Mouse (Mus musculus): ENCODE measurements around the gene Noa1.

The Noa1 gene

DNA sequence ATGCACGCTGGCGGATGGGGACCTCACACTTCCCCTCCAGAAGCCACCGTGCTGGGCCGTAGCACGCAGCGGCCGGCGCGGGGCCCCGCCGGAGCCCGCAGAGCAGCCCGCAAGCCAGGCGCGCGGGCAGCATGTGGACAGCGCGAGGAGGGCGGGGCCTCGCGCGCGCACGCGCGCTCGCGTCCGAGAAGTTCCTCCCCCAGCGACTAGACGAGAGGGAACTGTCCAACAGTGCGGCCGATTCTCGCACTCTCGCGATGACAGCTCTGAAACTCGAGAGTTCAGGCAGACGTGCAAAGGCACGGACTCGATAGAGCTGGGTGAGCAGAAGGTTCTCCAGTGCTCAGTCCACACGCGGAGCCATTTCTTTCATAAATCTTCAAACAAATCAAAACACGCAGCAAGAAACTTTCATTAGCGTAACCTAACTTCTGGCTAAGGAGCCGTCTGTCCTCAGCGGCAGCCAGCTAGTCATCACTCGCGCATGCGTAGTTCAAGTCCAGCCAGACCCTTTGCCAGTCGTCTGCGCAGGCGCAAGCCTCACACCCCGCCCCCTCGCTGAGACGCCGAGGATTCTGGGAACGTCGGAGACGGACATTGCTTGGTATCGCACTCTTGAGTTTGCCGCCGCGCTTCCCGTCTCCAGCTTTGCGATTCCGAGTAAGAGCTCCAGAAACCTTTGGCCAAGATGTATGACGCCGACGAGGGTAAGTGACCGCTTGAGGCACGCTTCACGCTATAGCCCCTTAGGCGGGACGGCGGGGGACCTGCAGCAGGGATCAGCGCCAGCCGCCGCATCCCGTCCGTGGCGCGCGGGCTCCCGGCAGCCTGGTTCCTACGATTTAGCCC is at the start of gene Noa1, which contains the start of gene Polr2b:
Gene Noa1 (minus strand): TSS at position 161 of the 849 bp plus-strand sequence.
Gene Polr2b (plus strand): TSS at position 224 of the 849 bp plus-strand sequence.
- peak; percentile 98 to 99 for DNase-seq (ENCODE audit: low spot score in 2 of 2)

DNA sequence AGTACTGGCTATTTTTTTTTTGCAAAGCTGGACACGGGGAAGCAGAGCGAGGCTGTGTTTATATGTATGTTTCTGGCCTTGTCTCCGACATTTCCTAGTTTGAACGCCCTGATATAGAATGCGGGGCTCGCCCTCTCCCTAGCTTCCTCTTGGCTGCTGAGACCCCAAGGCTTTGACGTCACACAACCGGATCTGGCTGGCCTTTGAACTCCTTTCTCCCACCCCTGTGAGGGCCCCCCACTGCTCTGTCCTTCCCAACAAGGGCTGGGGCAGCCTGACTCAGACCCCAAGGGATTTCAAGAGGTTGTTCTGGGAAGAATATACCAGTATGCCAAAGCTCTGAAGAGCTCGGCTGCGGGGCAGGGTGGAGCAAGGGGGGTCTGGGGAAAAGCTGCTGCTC is 48.5 kb upstream of the Noa1 start:
- DNase-seq (ENCODE audit: low spot score in 2 of 2) = no peak

DNA sequence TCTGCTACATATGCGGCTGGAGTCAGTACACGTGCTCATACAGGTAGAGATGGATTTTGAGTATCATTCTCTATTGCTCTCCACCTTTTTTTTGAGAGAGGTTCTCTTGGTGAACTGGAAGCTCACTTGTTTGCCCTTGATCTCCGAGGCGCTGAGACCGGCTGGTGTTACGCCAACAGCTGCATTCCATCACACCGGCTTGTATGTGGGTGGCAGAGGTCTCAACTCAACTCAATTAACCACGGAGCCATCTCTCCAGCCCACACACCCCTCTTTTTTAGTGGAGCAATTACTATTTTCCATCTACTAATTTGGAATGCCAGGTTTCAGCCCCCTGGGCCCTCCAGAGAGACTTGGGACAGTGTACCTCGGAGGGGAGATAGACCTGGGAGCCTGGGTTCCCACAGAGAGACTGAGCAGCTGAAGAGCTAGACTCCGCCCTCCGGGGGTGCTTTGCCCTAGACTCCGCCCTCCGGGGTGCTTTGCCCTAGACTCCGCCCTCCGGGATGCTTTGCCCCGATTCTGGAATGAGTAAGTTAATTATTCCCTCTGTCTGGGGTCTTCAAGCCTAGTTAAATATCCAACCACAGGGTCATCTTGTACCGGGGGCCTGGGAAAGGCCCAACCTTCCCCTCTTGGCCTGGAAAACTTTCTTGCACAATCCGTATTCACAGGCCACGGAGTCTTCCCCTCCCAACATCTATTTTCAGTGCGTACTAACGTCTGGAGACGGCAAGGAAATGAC is 47.7 kb upstream of the Noa1 start:
- peak; percentile 18 to 32 for DNase-seq (ENCODE audit: low spot score in 2 of 2)

DNA sequence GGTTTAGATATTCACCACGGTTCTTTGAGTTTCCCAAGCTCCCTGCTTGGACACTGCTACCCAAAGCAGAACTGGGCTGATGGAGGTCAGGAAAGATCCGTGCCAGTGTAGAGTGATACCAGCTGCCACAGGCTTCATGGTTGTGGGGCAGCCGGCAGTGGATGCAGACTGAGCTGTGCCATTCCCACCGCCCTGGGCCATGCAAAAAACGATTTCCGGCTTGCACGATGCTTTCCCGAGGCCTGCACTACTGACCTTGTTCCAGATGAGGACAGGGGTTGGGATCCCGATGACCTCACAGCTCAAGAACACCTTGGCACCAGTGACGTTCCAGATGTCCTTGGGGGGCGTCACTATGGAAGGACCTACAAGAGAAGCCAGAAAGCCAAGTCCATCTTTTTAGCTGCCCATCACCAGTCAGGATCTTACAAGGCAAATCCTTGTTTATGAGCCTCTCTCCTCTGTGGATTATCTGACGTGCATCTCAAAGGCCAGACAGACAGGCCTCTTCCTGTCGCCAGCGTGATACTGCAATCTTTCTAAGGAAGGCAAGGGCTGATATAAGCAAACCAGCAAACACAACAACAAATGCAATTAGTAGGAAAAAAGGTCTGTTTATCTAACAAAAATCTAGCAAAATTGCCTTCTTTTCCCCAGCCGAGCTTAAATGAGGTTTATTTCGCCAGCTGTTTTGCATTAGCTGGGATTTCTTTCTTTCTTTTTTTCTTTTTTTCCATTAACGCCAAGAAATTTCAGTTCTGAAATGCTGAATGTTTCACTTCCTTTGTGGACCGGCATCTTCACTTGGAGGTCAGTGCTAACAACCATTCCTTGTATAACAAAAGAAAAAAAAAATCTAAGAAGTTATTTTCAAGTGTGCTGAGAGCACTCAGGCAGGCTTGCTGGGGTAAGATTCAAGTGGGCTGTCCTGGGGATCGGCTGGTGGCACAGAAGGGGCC is 45.7 kb upstream of the Noa1 start:
- no peak for DNase-seq (ENCODE audit: low spot score in 2 of 2)

DNA sequence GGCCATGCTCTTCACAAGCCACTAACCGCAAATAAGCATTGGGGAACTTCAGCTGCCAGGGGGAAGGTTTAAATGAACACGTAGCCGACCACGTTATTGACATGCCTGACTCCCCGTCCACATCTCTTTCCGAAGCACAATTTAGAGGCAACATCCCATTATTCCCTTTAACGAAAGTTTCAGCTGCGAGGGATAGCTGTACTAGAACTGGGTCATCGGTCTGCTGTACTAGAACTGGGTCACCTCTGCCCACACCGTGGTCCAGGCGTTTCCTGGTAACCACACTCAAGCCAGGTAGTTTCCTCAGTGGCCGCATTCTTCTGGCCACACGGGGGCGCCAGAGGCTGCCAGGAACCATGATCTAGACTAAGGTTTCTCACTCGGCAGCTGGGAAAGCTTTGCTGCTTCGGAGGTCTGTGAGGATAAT is 44.5 kb upstream of the Noa1 start:
- DNase-seq (ENCODE audit: low spot score in 2 of 2) = peak; percentile 67 to 74

DNA sequence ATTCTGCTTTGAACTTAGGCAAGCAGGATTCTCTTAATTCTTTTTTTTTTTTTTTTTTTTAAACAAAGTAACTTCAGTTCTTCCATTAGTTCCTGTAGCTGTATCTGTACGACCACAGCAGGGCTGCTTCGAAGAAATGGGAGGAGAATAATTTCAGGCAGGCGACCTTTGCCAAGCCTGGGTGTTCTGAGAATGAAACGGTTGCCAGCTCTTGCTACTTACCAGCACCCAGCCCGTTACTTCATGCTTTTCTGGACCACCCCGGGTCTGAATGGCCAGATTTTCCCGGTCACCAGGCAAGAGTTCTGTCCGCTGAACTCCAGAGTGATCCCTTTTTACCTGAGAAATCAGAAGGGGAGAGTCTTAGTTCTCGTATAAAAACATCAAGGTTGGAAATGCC is 41.8 kb upstream of the Noa1 start:
- DNase-seq (ENCODE audit: low spot score in 2 of 2) = no peak

DNA sequence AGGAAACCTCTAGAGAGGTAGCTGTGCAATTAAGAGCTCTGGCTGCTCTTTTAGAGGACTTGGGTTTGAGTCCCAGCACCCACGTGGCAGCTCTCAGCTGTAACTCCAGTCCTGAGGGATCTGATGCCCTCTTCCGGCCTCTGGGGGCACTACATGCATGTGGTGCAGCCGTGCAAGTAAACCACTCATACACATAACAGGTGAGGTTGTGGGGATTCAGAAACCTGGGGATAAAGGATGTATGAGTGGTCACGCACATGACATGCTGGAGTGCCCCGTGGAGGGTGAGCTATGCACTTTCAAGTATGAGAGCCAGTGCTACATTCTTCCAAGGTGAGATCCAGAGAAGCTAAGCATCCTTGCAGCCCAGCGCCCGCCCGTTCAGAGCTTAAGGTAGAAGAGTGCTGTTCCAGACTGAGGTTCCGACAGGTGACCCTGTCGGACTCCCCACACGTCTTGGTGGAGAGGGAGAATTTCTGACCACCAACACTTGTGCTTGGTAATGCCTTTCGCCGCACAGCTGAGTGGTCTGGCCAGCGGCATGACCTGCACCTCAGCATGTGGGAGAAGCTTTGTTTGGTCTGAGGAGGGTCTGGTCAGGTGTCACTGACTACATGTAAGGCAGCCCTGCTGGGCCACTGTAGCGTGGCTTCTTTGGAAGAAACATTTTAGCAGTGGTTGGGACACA is 40.2 kb upstream of the Noa1 start:
- DNase-seq (ENCODE audit: low spot score in 2 of 2) = no peak

DNA sequence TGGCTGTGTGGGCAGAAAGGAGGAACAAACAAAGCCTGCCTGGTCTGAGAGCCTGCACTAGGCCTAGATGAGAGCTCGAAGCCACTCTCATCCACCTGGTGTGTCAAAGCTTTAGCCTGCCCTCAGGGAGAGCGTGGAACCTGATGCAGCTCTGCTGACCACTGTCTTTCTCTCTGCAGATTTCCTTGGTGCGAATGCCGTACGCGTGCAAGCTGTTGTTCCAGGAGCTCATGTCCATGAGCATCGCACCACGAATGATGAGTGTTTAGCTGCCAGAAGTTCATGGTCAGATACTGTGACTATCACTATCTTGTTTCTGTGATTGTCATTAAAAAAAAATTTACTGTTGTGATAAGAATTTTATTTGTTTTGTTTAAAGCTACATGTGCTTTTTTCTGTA is 39.0 kb upstream of the Noa1 start:
- DNase-seq (ENCODE audit: low spot score in 2 of 2) = no peak

DNA sequence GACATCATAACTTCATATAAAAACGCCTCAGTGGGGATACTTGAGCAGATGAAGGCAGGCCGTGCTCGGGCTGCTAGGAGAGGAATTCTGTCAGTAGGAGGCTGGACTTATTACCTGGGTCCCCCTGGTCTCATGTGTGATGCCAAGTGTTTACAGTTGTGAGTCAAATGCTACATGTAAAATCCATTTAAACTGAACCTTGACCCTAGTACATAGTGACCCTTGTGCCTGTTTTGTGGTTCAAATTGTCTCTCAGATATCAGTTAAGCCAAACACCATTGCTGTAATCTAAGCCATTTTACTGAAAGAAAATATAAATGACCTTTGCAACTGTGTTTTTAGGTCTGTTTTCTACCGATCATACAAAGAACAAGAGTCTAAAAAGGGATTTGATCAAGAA is 30.1 kb upstream of the Noa1 start:
- no peak for DNase-seq (ENCODE audit: low spot score in 2 of 2)

DNA sequence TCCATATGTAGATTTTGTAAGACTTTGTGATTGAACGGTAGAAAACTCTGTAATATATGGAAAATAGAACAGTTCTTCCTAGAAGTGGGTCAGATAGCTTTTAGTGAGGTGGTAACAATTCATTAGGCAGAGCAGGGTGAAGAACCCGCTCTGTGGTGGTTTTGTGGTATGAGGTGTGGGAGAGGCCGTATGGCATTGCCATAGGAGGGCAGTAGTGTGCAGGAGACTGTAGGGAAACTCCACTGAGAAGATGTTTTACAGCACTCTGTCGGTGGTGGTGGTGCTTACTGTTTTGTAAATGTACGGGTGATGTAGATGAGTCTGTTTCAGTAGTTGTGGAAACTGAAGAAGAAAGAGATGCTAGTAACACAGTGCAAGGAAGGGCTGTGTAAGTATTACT is 20.3 kb upstream of the Noa1 start:
- no peak for DNase-seq (ENCODE audit: low spot score in 2 of 2)

DNA sequence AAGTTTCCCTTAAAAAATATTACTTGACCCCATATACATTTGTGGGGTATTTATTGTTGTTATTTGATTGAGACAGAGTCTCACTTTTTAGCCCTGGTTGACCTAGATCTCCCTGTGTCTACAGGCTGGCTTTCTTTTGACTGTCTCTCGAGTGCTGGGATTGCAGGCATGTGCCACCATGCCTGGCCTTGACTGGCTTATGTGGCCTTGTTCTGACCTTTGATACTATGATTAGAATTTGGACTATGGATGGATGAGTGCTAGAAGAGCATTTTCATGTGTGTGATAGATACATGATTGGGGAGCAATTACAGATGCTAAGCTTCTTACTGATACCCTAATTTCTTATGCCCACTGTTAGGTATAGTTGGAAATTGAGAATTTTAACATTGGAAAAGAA is 15.1 kb upstream of the Noa1 start:
- no peak for DNase-seq (ENCODE audit: low spot score in 2 of 2)

DNA sequence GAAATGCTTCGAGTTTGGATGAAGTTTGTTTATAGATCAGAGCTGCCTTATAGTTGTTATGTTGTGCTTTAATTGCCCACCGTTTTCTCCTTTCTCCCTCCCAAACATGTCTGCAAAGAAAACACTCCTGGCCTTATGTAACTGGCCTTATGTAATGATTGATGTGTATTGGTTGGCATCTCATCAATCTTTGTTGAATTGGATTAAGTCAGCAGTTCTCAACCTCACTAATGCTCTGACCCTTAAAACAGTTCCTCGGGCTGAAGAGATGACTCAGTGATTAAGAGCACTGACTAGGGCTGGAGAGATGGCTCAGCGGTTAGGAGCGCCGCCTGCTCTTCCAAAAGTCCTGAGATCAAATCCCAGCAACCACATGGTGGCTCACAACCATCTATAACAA is 5.1 kb upstream of the Noa1 start:
- DNase-seq (ENCODE audit: low spot score in 2 of 2) = no peak

DNA sequence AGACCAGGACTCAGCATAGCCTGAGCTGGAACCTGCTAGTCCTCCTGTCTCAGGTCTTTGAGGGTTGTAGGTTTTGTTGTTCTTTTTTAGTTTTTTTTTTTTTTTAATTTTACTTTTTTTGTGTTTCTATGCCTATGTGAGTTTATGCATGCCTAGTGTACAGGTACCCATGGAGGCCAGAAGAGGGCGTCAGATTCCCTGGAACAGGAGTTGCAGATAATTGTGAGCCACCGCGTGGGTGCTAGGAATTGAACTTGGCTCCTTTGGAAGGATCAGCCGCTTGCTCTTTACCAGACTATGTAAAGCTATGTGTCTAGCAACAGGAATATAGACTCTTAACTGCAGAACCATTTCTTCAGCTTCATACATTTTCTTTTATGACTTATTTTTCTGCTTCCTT is 4.3 kb upstream of the Noa1 start:
- no peak for DNase-seq (ENCODE audit: low spot score in 2 of 2)

DNA sequence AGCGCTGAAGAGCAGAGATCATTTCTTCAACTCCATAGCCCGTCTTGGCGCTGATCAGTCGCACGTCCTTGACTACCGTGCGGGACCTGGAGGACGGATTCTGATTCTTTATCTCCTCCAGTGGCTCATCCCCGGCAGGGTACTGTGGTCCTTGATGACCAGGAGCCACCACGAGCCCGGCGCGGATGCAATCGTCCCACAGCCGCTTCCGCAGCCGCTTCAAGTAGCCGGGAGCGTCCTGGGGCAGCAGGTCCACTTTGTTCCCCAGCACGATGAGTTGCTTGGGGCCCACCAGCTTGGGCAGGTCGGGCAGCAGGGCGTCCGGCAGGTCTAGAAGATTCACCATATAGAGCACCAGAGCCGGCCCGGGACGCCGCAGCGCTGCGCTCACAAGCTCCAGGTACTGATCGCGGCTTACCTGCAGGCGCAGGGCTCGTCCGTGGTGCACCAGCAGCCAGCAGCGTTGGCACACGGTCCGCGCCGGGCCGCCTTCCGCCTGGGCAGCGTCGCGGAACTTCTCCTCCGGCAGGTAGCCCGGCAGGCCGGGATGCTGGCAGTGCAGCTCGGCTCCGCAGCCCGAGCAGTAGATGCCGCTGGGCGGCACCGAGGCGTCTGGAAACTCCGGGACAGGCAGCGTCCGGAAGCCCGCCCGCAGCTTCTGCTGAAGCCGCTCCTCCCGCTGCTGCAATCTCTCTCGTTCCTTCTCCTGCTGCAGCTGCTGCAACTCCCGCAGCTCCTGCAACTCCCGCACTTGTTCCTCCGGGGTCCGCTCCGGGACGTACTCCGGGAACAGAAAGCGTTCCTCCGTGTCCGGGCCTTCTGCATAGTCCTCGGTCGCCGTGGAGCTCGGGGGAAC is 605 bp downstream of the Noa1 start:
- DNase-seq (ENCODE audit: low spot score in 2 of 2) = peak in 1 of 2 experiments; percentile 2

DNA sequence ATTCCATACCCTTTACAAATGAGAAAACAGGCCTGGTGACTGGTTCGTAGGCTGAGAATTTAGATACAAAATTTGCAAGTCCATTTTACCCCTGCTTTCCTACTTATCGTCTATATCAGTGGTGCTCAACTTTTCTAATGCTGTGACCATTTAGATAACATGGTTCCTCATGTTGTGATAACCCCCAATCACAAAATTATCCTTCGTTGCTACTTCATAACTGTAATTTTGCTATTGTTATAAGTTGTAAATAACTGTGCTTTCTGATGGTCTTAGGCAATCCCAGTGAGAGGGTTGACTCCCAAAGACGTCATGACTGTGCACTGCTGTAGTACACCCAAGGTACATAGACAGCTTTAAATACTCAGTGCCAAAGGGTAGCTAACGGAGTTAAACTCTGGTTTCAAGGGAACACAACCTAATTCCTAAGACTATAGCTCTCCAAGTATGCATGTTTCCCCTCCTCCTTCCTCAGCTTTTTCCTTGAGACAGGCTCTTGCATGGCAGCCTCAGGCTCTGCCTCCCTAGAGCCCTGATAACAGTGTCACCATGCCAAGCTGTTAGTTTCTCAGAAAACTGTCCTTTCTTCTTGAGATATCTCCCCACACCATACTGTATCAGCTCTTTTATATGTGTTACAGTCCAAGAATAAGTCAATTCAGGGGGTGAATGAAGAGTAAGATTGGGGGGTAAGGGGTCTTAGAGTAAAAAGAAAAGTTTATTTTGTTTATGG is 1.9 kb downstream of the Noa1 start:
- no peak for DNase-seq (ENCODE audit: low spot score in 2 of 2)

DNA sequence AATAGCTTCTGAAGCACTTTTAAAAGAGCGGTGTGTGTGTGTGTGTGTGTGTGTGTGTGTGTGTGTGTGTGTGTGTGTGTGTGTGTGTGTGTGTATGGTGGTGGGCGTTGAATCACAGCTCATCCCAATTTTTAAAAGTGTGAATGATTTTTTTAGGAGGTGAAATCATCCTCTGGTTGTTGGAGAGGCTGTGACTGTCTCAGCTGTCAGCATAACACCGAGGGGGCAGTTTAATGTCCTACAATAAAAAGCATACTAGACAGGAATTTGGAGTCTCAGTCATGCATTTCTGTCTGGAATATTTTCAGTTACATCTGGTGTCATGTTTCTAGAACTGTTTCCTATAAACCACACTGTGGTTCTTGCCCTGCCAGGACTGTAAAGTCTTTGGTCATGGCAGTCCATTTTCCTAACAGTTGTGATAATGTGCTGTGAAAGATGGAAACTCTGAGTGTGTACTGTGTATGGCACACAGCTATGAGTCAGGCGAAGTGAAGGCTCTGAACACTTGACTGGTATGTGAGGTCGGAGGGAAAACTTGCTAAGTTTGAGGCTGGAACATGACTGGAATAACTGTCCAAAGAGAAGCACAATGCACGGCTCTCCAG is 8.5 kb downstream of the Noa1 start:
- DNase-seq (ENCODE audit: low spot score in 2 of 2) = no peak

DNA sequence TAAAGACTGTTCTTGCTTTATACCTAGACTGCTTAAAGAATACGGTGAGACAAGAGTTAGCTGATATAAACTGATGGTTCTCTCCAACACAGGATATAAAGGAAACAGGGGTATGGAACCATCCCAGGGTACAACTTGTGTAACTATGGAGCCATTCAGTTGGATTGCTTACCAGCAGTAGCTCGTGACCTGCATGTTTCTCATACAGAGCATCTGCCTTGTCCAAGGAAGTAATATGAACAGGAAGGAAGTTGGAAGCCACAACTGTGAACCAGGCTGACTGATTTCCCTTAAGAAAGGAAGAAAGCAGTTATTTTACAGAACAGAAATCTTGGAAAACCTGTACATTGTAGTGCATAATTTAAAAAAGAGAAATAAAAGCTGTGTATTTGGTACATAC is 10.4 kb downstream of the Noa1 start:
- DNase-seq (ENCODE audit: low spot score in 2 of 2) = no peak

DNA sequence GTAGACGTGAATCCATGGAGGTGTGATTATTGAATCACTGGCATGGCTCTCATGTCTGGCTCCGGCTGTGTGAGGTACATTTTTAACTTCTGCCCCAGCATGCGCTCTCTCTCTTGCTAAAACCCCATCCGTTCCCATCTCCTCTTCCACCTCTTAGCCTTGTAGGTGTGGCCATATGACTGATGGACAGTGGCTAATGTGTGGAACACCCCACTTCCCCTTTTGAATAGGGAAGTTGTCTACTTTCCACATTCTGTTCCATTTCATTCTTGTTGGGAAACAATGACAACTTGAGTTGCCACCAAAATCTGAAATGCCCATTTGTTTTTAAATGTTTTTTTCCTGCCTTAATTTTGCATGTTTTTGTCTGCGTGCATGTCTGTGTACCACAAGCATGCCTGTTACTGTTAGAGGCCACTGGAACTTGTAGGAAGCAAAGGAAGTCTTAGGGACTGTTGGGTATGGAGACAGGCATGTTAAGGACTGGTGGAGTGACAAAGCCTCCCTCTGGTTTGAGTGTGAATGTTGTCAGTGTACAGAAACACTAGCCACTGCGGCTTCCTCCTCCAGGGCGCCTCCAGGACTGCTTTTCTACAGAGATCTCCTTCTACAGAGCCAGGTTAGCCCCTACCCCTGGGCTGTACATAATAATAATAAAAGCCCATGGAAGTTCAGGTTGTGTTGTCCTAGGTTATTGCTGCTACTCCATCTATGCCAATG is 16.9 kb downstream of the Noa1 start:
- DNase-seq (ENCODE audit: low spot score in 2 of 2) = no peak

DNA sequence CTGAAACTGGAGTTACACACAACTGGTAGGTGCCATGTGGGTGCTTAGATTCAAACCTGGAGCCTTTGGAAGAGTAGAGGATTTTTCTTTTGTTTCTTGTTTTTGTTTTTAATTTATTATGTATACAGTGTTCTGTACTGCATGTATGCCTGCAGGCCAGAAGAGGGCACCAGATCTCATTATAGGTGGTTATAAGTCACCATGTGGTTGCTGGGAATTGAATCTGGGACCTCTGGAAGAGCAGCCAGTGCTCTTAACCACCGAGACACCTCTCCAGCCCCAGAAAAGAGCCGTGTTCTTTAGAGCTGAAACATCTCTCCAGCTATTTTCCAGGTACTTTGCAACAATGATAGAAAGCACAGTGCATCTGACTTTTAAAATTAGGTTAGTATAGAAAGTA is 19.3 kb downstream of the Noa1 start:
- no peak for DNase-seq (ENCODE audit: low spot score in 2 of 2)
